ENCODE assay signal across 8 mouse cellular contexts in genomic region chr12:103353538-103353937, GRCm38 (mm10). TPM values are rescaled to one million over a fixed set of nuclear protein-coding genes. Genes with fewer than 3 reads are reported as not detected.
DNase-seq lines count a peak whose midpoint lies in the region; ATAC-seq and TF ChIP-seq lines count a peak whose summit lies in the region.

No protein-coding gene starts in this region.

- H3K4me1 ChIP-seq in hindbrain, embryonic 10.5 days (replicated peaks) = peaks cover 12% of the 10 kb centered on the region
- no peaks in the 10 kb centered on the region for H3K4me1 ChIP-seq in midbrain, embryonic 12.5 days

- 0 out of 2 replicates have a peak, but pooled peaks cover 3% of the 10 kb centered on the region for H3K9me3 ChIP-seq in hindbrain, embryonic 10.5 days
- H3K9me3 ChIP-seq in midbrain, embryonic 12.5 days = no peaks in the 10 kb centered on the region

- peak; percentile 70 for TF ChIP-seq CTCF in gastrocnemius, adult 2 months (IDR thresholded peaks at IDR 0.05)

- no peak overlapping the region for H3K4me2 ChIP-seq in midbrain, embryonic 12.5 days (replicated peaks)

- ATAC-seq in midbrain, embryonic 12.5 days (ENCODE audit: low FRiP score, low read depth) = peak; percentile 68

- peak overlapping the region; percentile 98 for H3K27ac ChIP-seq in gastrocnemius, adult 2 months
- no peak overlapping the region for H3K27ac ChIP-seq in hindbrain, embryonic 10.5 days
- H3K27ac ChIP-seq in midbrain, embryonic 12.5 days (replicated peaks) = no peak overlapping the region

- peak; percentile 42 for DNase-seq in urinary bladder, adult 2 months (ENCODE audit: low spot score)
- no peak for DNase-seq in urinary bladder, adult 18-20 months (ENCODE audit: low spot score in 2 of 2)
- peak; percentile 81 for DNase-seq in cerebellum, adult 9-11 months
- peak; percentile 93 for DNase-seq in gastrocnemius, adult 2 months
- DNase-seq in hindbrain, embryonic 10.5 days (ENCODE audit: low spot score) = peak; percentile 43
- DNase-seq in testis, postnatal 10 days (ENCODE audit: low spot score) = peak; percentile 60
- no peak for DNase-seq in layer of hippocampus, adult 9-10 months (ENCODE audit: low spot score)

- WGBS in hindbrain, embryonic 10.5 days = 20% methylated on average over 5 of the region's 5 CpGs
- 21% methylated on average over 5 of the region's 5 CpGs for WGBS in midbrain, embryonic 12.5 days

- no peaks in the 10 kb centered on the region for H3K27me3 ChIP-seq in hindbrain, embryonic 10.5 days (ENCODE audit: insufficient read depth, poor library complexity, severe bottlenecking)
- H3K27me3 ChIP-seq in midbrain, embryonic 12.5 days = 0 out of 2 replicates have a peak, but pooled peaks cover 6% of the 10 kb centered on the region

- H3K9ac ChIP-seq in midbrain, embryonic 12.5 days (replicated peaks) = no peak overlapping the region

- no peaks in the 10 kb centered on the region for H3K36me3 ChIP-seq in hindbrain, embryonic 10.5 days
- no peaks in the 10 kb centered on the region for H3K36me3 ChIP-seq in midbrain, embryonic 12.5 days

- peak overlapping the region; percentile 85 for H3K4me3 ChIP-seq in gastrocnemius, adult 2 months
- no peak overlapping the region for H3K4me3 ChIP-seq in hindbrain, embryonic 10.5 days
- no peak overlapping the region for H3K4me3 ChIP-seq in midbrain, embryonic 12.5 days

- intact Hi-C loops in gastrocnemius, adult 2 months (cut with DNase I) = no loop called here

RNA-seq across cellular contexts. Expression of gene Asb2, which starts 2.3 kb away (rescaled TPM):
- 46.8 and 55.6 TPM in 2 replicates for polyA plus RNA-seq in urinary bladder, adult 2 months (2012; rRNA removed)
- total RNA-seq in gastrocnemius, adult 2 months (2021) = 100 to 1,000 TPM; 548 to 725 TPM
- polyA plus RNA-seq in hindbrain, embryonic 10.5 days (2016; fragmentation: Nextera tagmentation; extraction: Ambion mirVana) = 0.64 and 1.2 TPM in 2 replicates
- 0.90 and 1.2 TPM in 2 replicates for polyA plus RNA-seq in midbrain, embryonic 12.5 days (2016; fragmentation: Nextera tagmentation; extraction: Ambion mirVana)

RNA-seq across cellular contexts. Expression of gene Otub2, which starts 34.9 kb away (rescaled TPM):
- 10.8 and 12.5 TPM in 2 replicates for polyA plus RNA-seq in urinary bladder, adult 2 months (2012; rRNA removed)
- total RNA-seq in gastrocnemius, adult 2 months (2021) = 1 to 10 TPM; 5.7 to 7.3 TPM
- polyA plus RNA-seq in hindbrain, embryonic 10.5 days (2016; fragmentation: Nextera tagmentation; extraction: Ambion mirVana) = 10.5 and 15.4 TPM in 2 replicates
- 15.6 and 16.8 TPM in 2 replicates for polyA plus RNA-seq in midbrain, embryonic 12.5 days (2016; fragmentation: Nextera tagmentation; extraction: Ambion mirVana)

RNA-seq across cellular contexts. Expression of gene Fam181a, which starts 42.8 kb away (rescaled TPM):
- not detected in 2 replicates for polyA plus RNA-seq in urinary bladder, adult 2 months (2012; rRNA removed)
- total RNA-seq in gastrocnemius, adult 2 months (2021) = not detected
- 24.9 and 26.1 TPM in 2 replicates for polyA plus RNA-seq in hindbrain, embryonic 10.5 days (2016; fragmentation: Nextera tagmentation; extraction: Ambion mirVana)
- 44.5 and 49.0 TPM in 2 replicates for polyA plus RNA-seq in midbrain, embryonic 12.5 days (2016; fragmentation: Nextera tagmentation; extraction: Ambion mirVana)

RNA-seq across cellular contexts. Expression of gene 9330161L09Rik, which starts 54.1 kb away (rescaled TPM):
- 0.49 and 0.59 TPM in 2 replicates for polyA plus RNA-seq in urinary bladder, adult 2 months (2012; rRNA removed)
- total RNA-seq in gastrocnemius, adult 2 months (2021) = 1 to 10 TPM in 1 of 2 experiments, under 1 TPM in 1; 0.82 to 1.9 TPM
- polyA plus RNA-seq in hindbrain, embryonic 10.5 days (2016; fragmentation: Nextera tagmentation; extraction: Ambion mirVana) = 0.76 TPM in 1 of 2 replicates, not detected in the other
- 0.96 and 1.2 TPM in 2 replicates for polyA plus RNA-seq in midbrain, embryonic 12.5 days (2016; fragmentation: Nextera tagmentation; extraction: Ambion mirVana)

Comparison
In these comparisons a context has a peak if more than half of its experiments do, and no peak if none do; other contexts are left out.
1. DNase-seq: peak in urinary bladder, adult 2 months (single experiment), cerebellum, adult 9-11 months (single experiment), gastrocnemius, adult 2 months (single experiment), hindbrain, embryonic 10.5 days (single experiment) and testis, postnatal 10 days (single experiment); none in urinary bladder, adult 18-20 months (0 of 2) and layer of hippocampus, adult 9-10 months (single experiment).
2. RNA of gene Asb2, which starts 2.3 kb away (polyA plus RNA-seq): 46.8 to 55.6 TPM in urinary bladder, adult 2 months; 0.90 to 1.2 TPM in midbrain, embryonic 12.5 days and 0.64 to 1.2 TPM in hindbrain, embryonic 10.5 days; every median in the first group is over 10 times any median in the second.
3. RNA of gene Fam181a, which starts 42.8 kb away (polyA plus RNA-seq): 44.5 to 49.0 TPM in midbrain, embryonic 12.5 days and 24.9 to 26.1 TPM in hindbrain, embryonic 10.5 days; not detected in urinary bladder, adult 2 months; every median in the first group is over 10 times any median in the second.